Mouse (Mus musculus) kidney, embryonic 16.5 days (tissue): ENCODE data around the gene Ccr8. TPM values are rescaled to one million over a fixed set of nuclear protein-coding genes. Genes with fewer than 3 reads are reported as not detected.

Experiments
- ATAC-seq: fragments of 200-750 bp; cut with Nextera tagmentation; 2 replicates; pipeline ENCODE4 v1.8.0; 2017; ENCODE audit warnings: moderate TSS enrichment; ENCODE audit not compliant: low FRiP score, low TSS enrichment
- H3K27ac ChIP-seq: fragments of 300-500 bp; sonication (generic); 2 replicates; pipeline ENCODE4 v1.5.1; 2014; ENCODE audit warnings: low read length
- H3K27me3 ChIP-seq: fragments of 300-500 bp; sonication (generic); 2 replicates; pipeline ENCODE4 v1.6.1; 2014; ENCODE audit warnings: low read length, control low read depth, mixed read lengths; ENCODE audit not compliant: insufficient read depth
- H3K36me3 ChIP-seq: fragments of 300-500 bp; sonication (generic); 2 replicates; pipeline ENCODE4 v1.6.1; 2014; ENCODE audit warnings: low read length, control low read depth, mixed read lengths; ENCODE audit not compliant: insufficient read depth
- H3K4me1 ChIP-seq: fragments of 300-500 bp; sonication (generic); 2 replicates; pipeline ENCODE4 v1.6.1; 2014; ENCODE audit warnings: low read length, control low read depth, mixed read lengths; ENCODE audit not compliant: insufficient read depth
- H3K4me2 ChIP-seq: fragments of 300-500 bp; sonication (generic); replicated peaks from 2 replicates; pipeline ENCODE4 v1.6.1; 2014; ENCODE audit warnings: low read depth, low read length
- H3K4me3 ChIP-seq: fragments of 300-500 bp; sonication (generic); 2 replicates; pipeline ENCODE4 v1.5.1; 2014; ENCODE audit warnings: mild to moderate bottlenecking, low read length
- H3K9ac ChIP-seq: fragments of 300-500 bp; sonication (generic); replicated peaks from 2 replicates; pipeline ENCODE4 v1.6.1; 2014; ENCODE audit warnings: low read length
- H3K9me3 ChIP-seq: fragments of 300-500 bp; sonication (generic); 2 replicates; pipeline ENCODE4 v1.6.1; 2016; ENCODE audit warnings: low read length, control low read depth
- WGBS: fragments of 180-500 bp; shearing (Covaris S2); extraction: QIAGEN DNeasy Blood & Tissue Kit; methylation state at CpG from one replicate; pipeline ENCODE4 v1.1.7; 2014; 5-methylcytosine and 5-hydroxymethylcytosine counted together
- polyA plus RNA-seq: library from polyadenylated mRNA; unstranded; fragments of >200 nt; fragmentation: Nextera tagmentation; extraction: Ambion mirVana; gene quantifications from 2 replicates; pipeline ENCODE4 v1.2.1, GENCODE M21; 2015

Gene Ccr8
- polyA plus RNA-seq, 1 experiment from 2014 or later, result not detected

DNA sequence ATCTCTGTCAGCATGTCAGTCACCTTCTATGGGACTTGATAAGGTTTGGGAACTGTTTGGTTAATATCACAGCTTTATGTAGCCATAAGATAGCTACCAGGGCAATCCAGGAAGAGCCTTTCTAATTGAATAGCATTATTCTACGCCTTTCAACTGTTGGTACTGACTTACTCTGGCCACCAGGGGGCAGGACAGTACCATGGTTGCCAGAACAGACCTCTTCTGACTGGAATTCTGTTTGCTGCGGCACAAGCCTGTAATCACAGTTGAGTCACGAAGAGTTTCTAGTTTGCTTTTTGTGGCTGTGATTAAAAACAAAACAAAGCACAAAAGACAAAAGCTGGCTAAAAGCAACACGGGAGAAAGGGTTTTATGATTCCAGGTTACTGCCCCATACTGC is 48.7 kb downstream of the Ccr8 start:
- H3K27me3 ChIP-seq, result no peaks in the 10 kb centered on the region
- WGBS, result 9% methylated on average over 4 of the region's 4 CpGs
- no peaks in the 10 kb centered on the region for H3K36me3 ChIP-seq
- no peaks in the 10 kb centered on the region for H3K4me1 ChIP-seq
- no peak for ATAC-seq
- no peak overlapping the region for H3K9ac ChIP-seq
- H3K9me3 ChIP-seq, result no peaks in the 10 kb centered on the region
- H3K4me3 ChIP-seq, result no peak overlapping the region
- no peak overlapping the region for H3K4me2 ChIP-seq
- no peak overlapping the region for H3K27ac ChIP-seq

DNA sequence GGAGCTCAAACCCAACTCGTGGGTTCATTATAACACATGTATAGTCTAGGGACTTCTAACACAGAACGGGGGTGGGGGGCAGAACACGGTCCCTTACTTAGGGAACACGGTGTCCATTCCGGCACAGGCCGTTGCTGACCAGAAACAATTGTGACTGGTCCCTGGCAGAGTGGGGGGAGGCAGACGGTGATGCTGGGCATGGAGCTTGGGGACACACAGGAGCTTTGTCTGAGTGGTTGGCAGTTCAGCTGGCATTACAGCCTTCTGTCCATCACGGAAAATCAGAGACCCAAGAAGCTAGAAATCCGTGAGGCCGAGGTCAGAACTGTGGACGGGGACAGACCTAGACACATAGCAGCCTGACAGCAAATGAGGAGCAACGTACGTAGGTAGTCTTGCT is 52.6 kb downstream of the Ccr8 start:
- no peak overlapping the region for H3K9ac ChIP-seq
- no peak for ATAC-seq
- no peaks in the 10 kb centered on the region for H3K9me3 ChIP-seq
- no peak overlapping the region for H3K27ac ChIP-seq
- H3K4me2 ChIP-seq, result no peak overlapping the region
- WGBS, result 83% methylated on average over 13 of the region's 13 CpGs
- H3K27me3 ChIP-seq, result no peaks in the 10 kb centered on the region
- H3K36me3 ChIP-seq, result no peaks in the 10 kb centered on the region
- no peak overlapping the region for H3K4me3 ChIP-seq
- H3K4me1 ChIP-seq, result no peaks in the 10 kb centered on the region

Other genes with a start within 250 kb of the Ccr8 start
- 54.2 and 56.5 TPM in 2 replicates for gene Wdr48, start 197.2 kb upstream of the Ccr8 start, polyA plus RNA-seq
- 28.0 and 29.5 TPM in 2 replicates for gene Gorasp1, start 154.5 kb upstream of the Ccr8 start, polyA plus RNA-seq
- 0.20 and 0.35 TPM in 2 replicates for gene Ttc21a, start 154.5 kb upstream of the Ccr8 start, polyA plus RNA-seq
- gene Csrnp1, start 107.5 kb upstream of the Ccr8 start, polyA plus RNA-seq, result 7.1 and 8.7 TPM in 2 replicates
- gene Xirp1, start 68.5 kb upstream of the Ccr8 start, polyA plus RNA-seq, result 0.22 and 0.23 TPM in 2 replicates
- 5.3 and 7.9 TPM in 2 replicates for gene Cx3cr1, start 22.2 kb upstream of the Ccr8 start, polyA plus RNA-seq
- 36.3 and 37.0 TPM in 2 replicates for gene Slc25a38, start 18.3 kb downstream of the Ccr8 start, polyA plus RNA-seq
- 1,478 and 1,498 TPM in 2 replicates for gene Rpsa, start 35.6 kb downstream of the Ccr8 start, polyA plus RNA-seq
- gene Mobp, start 57.6 kb downstream of the Ccr8 start, polyA plus RNA-seq, result not detected in 2 replicates
- gene Myrip, start 209.4 kb downstream of the Ccr8 start, polyA plus RNA-seq, result 0.19 and 0.30 TPM in 2 replicates